Mouse (Mus musculus) limb, embryonic 12.5 days (tissue): ENCODE data around the gene Tenm2. TPM values are rescaled to one million over a fixed set of nuclear protein-coding genes. Genes with fewer than 3 reads are reported as not detected.

Experiments used
- ATAC-seq: fragments of 200-750 bp; cut with Nextera tagmentation; 2 replicates; pipeline ENCODE4 v1.8.0; 2017; ENCODE audit warnings: low read depth, moderate TSS enrichment; ENCODE audit not compliant: insufficient number of reproducible peaks, insufficient read depth, low FRiP score, low TSS enrichment
- H3K27ac ChIP-seq: fragments of 300-500 bp; sonication (generic); 2 replicates; pipeline ENCODE4 v1.5.1; 2016; ENCODE audit warnings: mild to moderate bottlenecking, moderate library complexity
- H3K27me3 ChIP-seq: fragments of 300-500 bp; sonication (generic); 2 replicates; pipeline ENCODE4 v1.6.1; 2016; ENCODE audit warnings: mild to moderate bottlenecking, moderate library complexity
- H3K36me3 ChIP-seq: fragments of 300-500 bp; sonication (generic); 2 replicates; pipeline ENCODE4 v1.6.1; 2016; ENCODE audit warnings: mild to moderate bottlenecking, moderate library complexity
- H3K4me1 ChIP-seq: fragments of 300-500 bp; sonication (generic); replicated peaks from 2 replicates; pipeline ENCODE4 v1.6.1; 2016
- H3K4me2 ChIP-seq: fragments of 300-500 bp; sonication (generic); 2 replicates; pipeline ENCODE4 v1.6.1; 2016; ENCODE audit warnings: mild to moderate bottlenecking, moderate library complexity
- H3K4me3 ChIP-seq: fragments of 300-500 bp; sonication (generic); replicated peaks from 2 replicates; pipeline ENCODE4 v1.5.1; 2016; ENCODE audit warnings: mild to moderate bottlenecking
- H3K9ac ChIP-seq: fragments of 300-500 bp; sonication (generic); replicated peaks from 2 replicates; pipeline ENCODE4 v1.6.1; 2016; ENCODE audit warnings: mild to moderate bottlenecking, moderate library complexity
- H3K9me3 ChIP-seq: fragments of 300-500 bp; sonication (generic); 2 replicates; pipeline ENCODE4 v1.6.1; 2016; ENCODE audit warnings: mild to moderate bottlenecking, moderate library complexity
- WGBS: fragments of 180-500 bp; shearing (Covaris S2); methylation state at CpG from one replicate; pipeline ENCODE4 v1.1.7; 2016; 5-methylcytosine and 5-hydroxymethylcytosine counted together
- polyA plus RNA-seq: library from polyadenylated mRNA; unstranded; fragments of >200 nt; fragmentation: Nextera tagmentation; extraction: Ambion mirVana; gene quantifications from 2 replicates; pipeline ENCODE4 v1.2.1, GENCODE M21; 2016

Gene Tenm2
- polyA plus RNA-seq, 1 experiment from 2014 or later, result 0.94 TPM

DNA sequence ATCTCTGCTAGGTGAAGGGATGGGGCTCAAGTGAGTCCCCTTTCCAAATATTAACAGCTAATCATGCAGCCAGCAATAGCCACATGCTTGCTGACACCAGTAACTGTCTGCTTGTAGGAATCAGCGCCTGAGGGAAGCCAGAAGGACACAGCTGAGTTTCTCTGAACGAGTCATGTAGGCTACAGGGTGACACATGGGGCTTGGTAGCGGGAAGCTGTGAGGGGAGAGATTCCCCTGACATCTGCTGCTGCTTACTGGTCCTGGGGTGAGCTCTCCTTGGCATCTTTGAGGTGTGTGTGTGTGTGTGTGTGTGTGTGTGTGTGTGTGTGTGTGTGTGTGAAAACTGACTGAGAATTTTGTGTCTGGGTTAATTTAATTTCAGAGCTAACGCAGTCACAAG, 708.3 kb downstream of the Tenm2 start:
- Histone ChIP-seq H3K36me3 (no peaks in the 10 kb centered on the region), H3K4me2 (no peak overlapping the region), H3K9me3 (no peaks in the 10 kb centered on the region), H3K4me1 (no peaks in the 10 kb centered on the region), H3K4me3 (no peak overlapping the region), H3K27me3 (peaks cover 3% of the 10 kb centered on the region; the same call in 1 of the 2 replicates), H3K27ac (no peak overlapping the region), H3K9ac (no peak overlapping the region)
- WGBS, result 61% methylated on average over 4 of the region's 4 CpGs
- ATAC-seq, result no peak

DNA sequence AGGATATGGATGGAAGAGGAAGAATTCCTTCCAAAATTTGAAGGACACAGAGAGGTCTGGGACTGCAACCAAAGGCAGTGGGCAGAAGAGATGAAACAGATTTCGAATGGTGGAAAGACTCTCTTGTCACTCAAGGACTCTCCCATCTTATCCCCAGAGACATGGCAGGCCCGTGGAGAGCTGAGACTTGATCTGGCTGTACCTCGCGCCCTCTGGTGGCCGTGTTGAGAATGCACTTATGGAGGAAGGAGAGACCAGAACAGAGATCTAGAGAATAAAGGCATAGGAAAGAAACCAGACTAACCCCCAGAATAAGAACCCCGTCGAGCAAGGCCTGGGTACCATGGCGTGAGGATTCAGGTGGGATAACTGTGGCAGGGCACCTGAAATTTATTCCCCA, 709.4 kb downstream of the Tenm2 start:
- H3K27me3 ChIP-seq, result peaks cover 3% of the 10 kb centered on the region; the same call in 1 of the 2 replicates
- ATAC-seq, result no peak

DNA sequence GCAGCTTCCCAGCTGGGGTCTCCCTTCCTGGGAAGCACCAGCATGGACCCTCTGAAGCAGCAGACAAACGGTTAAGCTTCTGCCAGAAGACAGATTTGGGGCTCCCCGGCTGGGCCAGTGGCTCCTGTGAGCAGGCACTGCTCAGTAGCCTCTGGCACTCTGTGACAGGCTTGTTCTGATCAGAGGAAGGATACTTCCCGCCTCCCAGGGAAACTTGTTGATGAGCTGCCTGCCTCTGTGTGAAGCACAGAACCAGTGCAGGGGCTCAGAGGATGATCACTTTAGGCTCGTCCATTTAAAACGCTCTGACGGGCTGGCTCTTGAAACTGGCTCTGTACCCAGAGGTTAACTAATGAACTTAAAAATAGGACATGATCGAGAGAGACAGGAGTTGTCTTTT, 723.3 kb downstream of the Tenm2 start:
- Histone ChIP-seq H3K9me3 (peaks cover 4% of the 10 kb centered on the region; the same call in 1 of the 2 replicates), H3K9ac (no peak overlapping the region), H3K4me2 (no peak overlapping the region), H3K4me3 (no peak overlapping the region), H3K4me1 (peaks cover 6% of the 10 kb centered on the region; the same call in 1 of the 2 replicates), H3K27ac (no peak overlapping the region), H3K36me3 (no peaks in the 10 kb centered on the region), H3K27me3 (no peaks in the 10 kb centered on the region)
- WGBS, result 39% methylated on average over 7 of the region's 7 CpGs
- no peak for ATAC-seq

More for the DNA sequence above, 709.4 kb downstream of the Tenm2 start:
- Histone ChIP-seq H3K4me1 (no peaks in the 10 kb centered on the region), H3K36me3 (no peaks in the 10 kb centered on the region), H3K4me3 (no peak overlapping the region), H3K4me2 (no peak overlapping the region), H3K27ac (no peak overlapping the region), H3K9ac (no peak overlapping the region), H3K9me3 (no peaks in the 10 kb centered on the region)
- WGBS, result 13% methylated on average over 8 of the region's 8 CpGs

DNA sequence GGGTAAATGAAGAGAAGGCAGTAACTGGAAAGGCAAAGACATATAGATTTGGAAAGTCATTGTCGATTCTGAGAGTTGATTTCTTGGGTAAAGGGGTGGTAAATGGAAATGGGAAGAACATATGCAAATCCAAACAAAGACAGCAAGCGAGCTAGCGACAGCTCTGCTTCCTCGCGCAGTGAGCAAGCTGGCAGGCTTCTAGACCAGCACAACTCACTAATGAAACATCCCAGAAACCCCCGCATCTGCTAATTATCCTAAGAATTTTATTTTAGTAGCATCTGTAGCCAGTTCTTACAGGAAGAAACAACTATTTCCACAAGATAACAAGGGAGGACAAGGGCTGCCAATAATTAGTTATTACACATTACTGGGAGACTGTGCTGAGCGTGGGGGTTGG, 727.5 kb downstream of the Tenm2 start:
- H3K4me1 ChIP-seq, result peaks cover 15% of the 10 kb centered on the region
- 77% methylated on average over 7 of the region's 7 CpGs for WGBS
- no peaks in the 10 kb centered on the region for H3K36me3 ChIP-seq
- ATAC-seq, result no peak
- no peak overlapping the region for H3K4me3 ChIP-seq
- no peak overlapping the region for H3K4me2 ChIP-seq
- H3K9ac ChIP-seq, result no peak overlapping the region
- no peak overlapping the region for H3K27ac ChIP-seq
- H3K27me3 ChIP-seq, result no peaks in the 10 kb centered on the region
- peaks cover 4% of the 10 kb centered on the region; the same call in 1 of the 2 replicates for H3K9me3 ChIP-seq

DNA sequence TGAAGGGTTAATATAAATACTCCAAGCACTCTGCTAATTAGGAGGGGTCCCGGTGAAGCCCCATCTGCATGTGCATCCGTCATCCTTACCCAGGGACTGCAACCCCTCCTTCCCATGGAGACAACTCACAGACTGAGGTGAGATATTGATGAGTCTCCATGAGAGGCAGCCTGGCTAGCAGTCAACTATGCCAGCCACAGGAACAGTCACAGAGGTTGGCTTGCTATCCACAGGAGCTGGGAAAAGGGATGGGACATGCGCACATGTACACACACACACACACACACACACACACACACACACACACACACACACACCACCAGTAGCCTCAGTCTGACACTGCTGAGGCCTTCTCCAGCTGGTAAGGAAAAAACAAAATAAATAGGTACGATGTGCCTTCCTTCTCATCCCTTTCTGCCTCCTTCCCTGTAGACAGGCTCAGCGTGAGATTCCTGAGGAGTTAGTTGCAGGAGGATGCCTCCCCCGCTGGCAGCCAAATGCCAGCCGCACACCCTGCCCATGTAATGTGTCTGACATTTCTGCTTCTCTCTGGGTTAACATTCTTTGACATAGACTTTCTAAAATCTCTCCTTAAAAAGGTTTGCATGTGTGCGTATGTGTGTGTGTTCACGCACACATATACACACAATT, 740.7 kb downstream of the Tenm2 start:
- H3K4me1 ChIP-seq, result no peaks in the 10 kb centered on the region
- ATAC-seq, result no peak
- H3K27ac ChIP-seq, result no peak overlapping the region
- H3K27me3 ChIP-seq, result no peaks in the 10 kb centered on the region
- WGBS, result 68% methylated on average over 8 of the region's 9 CpGs
- H3K4me2 ChIP-seq, result no peak overlapping the region
- H3K36me3 ChIP-seq, result no peaks in the 10 kb centered on the region
- H3K4me3 ChIP-seq, result no peak overlapping the region
- no peaks in the 10 kb centered on the region for H3K9me3 ChIP-seq
- no peak overlapping the region for H3K9ac ChIP-seq

DNA sequence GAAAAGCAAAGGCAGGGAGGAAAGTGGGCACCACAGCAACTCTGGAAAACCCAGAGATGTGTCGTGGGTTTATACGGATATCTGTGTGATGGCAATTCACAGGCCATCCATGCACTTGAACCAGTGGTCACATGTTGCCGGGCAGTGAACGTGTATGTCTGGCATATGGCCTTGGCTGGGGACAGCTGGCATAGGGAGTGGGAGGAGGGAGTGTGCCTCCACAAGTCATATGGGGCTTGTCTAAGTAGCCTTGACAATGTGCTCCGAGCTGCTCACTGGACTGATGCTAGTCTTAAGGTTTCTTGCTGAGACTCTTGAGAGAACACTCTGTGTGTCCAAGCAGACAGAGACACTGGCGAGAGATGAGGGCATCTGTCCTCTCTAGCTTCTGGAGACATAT, 743.5 kb downstream of the Tenm2 start:
- no peak overlapping the region for H3K4me2 ChIP-seq
- no peaks in the 10 kb centered on the region for H3K36me3 ChIP-seq
- H3K4me1 ChIP-seq, result no peaks in the 10 kb centered on the region
- no peak overlapping the region for H3K4me3 ChIP-seq
- no peaks in the 10 kb centered on the region for H3K9me3 ChIP-seq
- WGBS, result 85% methylated on average over 6 of the region's 6 CpGs
- no peaks in the 10 kb centered on the region for H3K27me3 ChIP-seq
- no peak overlapping the region for H3K27ac ChIP-seq
- no peak for ATAC-seq
- H3K9ac ChIP-seq, result no peak overlapping the region

DNA sequence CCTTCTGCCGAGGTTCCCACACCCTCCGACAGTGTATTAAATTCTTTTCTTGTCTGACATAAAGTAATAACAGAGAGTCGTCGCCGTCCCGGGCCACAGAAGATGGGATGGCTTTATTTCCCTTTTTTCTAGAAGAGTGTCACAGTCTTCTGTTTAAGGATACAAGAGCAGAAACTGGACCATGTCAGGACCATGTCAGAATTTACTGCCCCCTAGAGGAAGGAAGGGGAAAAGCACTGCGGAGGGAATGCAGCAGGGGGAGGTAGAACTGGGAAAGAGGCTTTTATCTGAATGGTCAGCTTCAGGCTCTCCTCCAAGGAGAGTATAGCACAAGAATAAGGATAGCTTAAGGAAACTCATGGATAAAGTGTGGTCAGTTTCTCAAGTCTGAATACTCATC, 745.7 kb downstream of the Tenm2 start:
- no peak for ATAC-seq
- H3K36me3 ChIP-seq, result no peaks in the 10 kb centered on the region
- no peaks in the 10 kb centered on the region for H3K27me3 ChIP-seq
- H3K9ac ChIP-seq, result no peak overlapping the region
- 62% methylated on average over 7 of the region's 7 CpGs for WGBS
- no peak overlapping the region for H3K4me2 ChIP-seq
- H3K4me1 ChIP-seq, result no peaks in the 10 kb centered on the region
- no peak overlapping the region for H3K27ac ChIP-seq
- H3K9me3 ChIP-seq, result no peaks in the 10 kb centered on the region
- no peak overlapping the region for H3K4me3 ChIP-seq

DNA sequence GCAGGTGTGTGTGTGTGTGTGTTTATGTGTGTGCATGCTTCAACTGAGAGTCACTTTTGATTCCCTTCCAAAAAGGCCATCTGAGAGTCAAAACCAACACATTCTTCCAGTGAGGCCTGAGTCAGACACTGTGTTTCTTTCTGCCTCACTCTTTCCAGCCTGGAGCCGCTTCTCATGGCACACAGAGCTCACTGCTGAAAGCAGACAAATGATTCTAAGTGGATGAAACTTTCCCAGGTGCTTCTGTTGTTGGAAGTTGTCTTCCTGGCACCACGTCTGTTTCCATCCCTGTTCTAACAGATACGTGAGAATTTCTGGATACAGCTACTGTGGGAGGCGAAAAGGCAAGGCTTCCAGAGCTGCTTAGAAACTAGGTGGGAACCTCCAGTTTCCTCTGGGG, 747.1 kb downstream of the Tenm2 start:
- Histone ChIP-seq H3K9me3 (no peaks in the 10 kb centered on the region), H3K27ac (no peak overlapping the region), H3K4me2 (no peak overlapping the region), H3K36me3 (no peaks in the 10 kb centered on the region), H3K27me3 (peaks cover 10% of the 10 kb centered on the region; the same call in 1 of the 2 replicates), H3K4me3 (no peak overlapping the region), H3K9ac (no peak overlapping the region), H3K4me1 (no peaks in the 10 kb centered on the region)
- WGBS, result 72% methylated on average over 4 of the region's 4 CpGs
- ATAC-seq, result no peak

DNA sequence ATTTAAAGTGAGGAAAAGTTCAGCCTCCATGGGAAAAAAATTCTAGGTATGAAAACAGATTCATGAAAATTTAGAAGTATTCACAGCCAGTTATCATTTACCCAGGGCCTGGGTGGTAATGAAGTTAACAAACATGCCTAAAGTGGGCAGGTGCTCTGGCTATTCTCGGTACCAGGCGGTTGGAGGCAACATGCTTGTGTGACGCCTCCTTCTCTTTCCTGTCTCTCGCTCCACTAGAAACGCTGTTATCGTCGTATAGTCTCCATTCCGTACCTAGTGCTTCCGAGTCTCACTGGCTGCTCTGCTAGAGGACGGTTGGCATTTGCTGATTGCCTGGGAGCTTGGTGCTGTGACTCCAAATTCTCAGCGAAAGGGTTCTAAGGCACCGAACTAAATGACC, 749.7 kb downstream of the Tenm2 start:
- Histone ChIP-seq H3K4me2 (no peak overlapping the region), H3K9me3 (no peaks in the 10 kb centered on the region), H3K4me1 (no peaks in the 10 kb centered on the region), H3K27me3 (peaks cover 10% of the 10 kb centered on the region; the same call in 1 of the 2 replicates), H3K9ac (no peak overlapping the region), H3K36me3 (no peaks in the 10 kb centered on the region), H3K27ac (no peak overlapping the region), H3K4me3 (no peak overlapping the region)
- ATAC-seq, result no peak
- 62% methylated on average over 12 of the region's 12 CpGs for WGBS

DNA sequence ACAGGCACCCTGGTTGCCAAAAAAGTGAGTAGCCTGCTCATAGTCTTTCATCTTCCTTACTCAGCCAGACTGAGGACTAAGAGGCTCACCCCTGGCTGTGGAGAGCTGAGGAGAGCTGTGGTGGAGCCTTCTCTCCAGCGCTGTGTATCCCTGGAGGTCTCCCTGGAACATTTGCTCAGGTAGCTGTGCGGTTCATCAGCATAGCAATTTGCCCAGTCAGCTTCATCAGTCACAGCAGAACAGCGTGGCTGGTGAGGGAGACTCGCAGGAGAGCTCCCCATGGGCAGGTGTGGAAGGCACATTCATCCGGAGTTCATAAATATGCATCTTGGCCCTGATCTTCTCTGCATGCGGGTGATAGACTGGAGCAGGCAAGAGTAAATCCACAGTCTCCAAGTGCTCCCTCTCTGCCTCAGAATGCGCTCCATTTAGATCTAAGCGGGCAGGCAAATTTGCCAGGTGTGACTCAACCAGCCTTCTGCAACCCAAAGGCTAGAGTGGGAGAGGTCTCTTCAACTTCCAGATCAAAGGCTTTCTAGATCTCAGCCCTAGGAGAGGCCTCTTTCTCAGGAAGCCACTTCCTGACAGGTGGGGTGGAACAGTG, 751.2 kb downstream of the Tenm2 start:
- Histone ChIP-seq H3K27me3 (peaks cover 10% of the 10 kb centered on the region; the same call in 1 of the 2 replicates), H3K4me2 (no peak overlapping the region)

DNA sequence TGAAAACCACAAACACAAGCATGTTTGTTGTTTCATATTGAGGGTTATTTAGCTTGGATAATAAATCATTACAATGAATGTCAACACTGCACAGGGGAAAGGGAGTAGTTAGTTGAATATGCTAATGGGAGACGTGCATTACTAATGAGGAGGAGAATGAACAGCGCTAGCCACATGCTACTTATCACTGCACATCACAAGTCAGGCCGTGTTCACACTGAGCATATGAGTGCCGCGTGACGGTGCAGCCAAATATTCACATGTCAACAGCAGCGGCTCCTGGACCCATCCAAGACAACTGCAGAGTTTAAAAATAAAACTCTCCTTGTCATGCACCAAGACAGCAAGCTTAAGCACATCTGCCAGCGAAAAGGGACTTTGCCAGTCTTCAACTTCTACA, 753.6 kb downstream of the Tenm2 start:
- Histone ChIP-seq H3K4me2 (no peak overlapping the region), H3K4me1 (no peaks in the 10 kb centered on the region), H3K27me3 (peaks cover 10% of the 10 kb centered on the region; the same call in 1 of the 2 replicates), H3K9me3 (no peaks in the 10 kb centered on the region), H3K27ac (no peak overlapping the region), H3K36me3 (no peaks in the 10 kb centered on the region), H3K9ac (no peak overlapping the region), H3K4me3 (no peak overlapping the region)
- 90% methylated on average over 8 of the region's 8 CpGs for WGBS
- no peak for ATAC-seq

More for the DNA sequence above, 751.2 kb downstream of the Tenm2 start:
- WGBS, result 50% methylated on average over 8 of the region's 8 CpGs
- Histone ChIP-seq H3K9ac (no peak overlapping the region), H3K4me1 (no peaks in the 10 kb centered on the region), H3K4me3 (no peak overlapping the region), H3K27ac (no peak overlapping the region), H3K36me3 (no peaks in the 10 kb centered on the region), H3K9me3 (no peaks in the 10 kb centered on the region)
- no peak for ATAC-seq

DNA sequence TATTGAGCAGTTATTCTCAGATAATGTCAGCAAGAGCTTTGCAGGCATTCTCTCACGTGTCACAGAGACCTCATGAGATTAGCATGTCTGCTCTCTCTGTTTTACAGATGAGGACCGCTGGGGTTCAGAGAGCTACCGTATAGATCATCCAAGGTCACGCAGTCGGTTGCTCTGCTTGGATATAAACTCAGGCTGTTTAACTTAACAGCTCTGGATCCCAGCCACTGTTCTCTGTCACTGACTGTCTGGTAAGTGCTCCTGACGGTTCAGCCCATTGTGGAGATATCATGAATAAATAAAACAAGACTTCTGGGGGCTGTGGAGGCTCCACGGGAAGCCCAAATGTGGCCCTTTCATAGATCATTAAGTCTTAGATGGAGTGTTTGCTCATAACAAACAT, 754.2 kb downstream of the Tenm2 start:
- H3K27ac ChIP-seq, result no peak overlapping the region
- 66% methylated on average over 7 of the region's 7 CpGs for WGBS
- no peak overlapping the region for H3K9ac ChIP-seq
- no peaks in the 10 kb centered on the region for H3K4me1 ChIP-seq
- ATAC-seq, result no peak
- H3K36me3 ChIP-seq, result no peaks in the 10 kb centered on the region
- peaks cover 10% of the 10 kb centered on the region; the same call in 1 of the 2 replicates for H3K27me3 ChIP-seq
- no peak overlapping the region for H3K4me3 ChIP-seq
- H3K4me2 ChIP-seq, result no peak overlapping the region
- H3K9me3 ChIP-seq, result no peaks in the 10 kb centered on the region
